Mouse (Mus musculus): ENCODE results near the gene Bmp4. TPM values are rescaled to one million over a fixed set of nuclear protein-coding genes. Genes with fewer than 3 reads are reported as not detected.

Bmp4 gene
- total RNA-seq (2021), result 1 to 10 TPM; 5.0 to 5.4 TPM
- long read RNA-seq, experiment 1, partial matches to known transcripts, result 0 of 4 reads
- long read RNA-seq, experiment 1, other reads (novel, unspliced or antisense), result 0 of 4 reads
- long read RNA-seq, experiment 2, partial matches to known transcripts, result 1 of 3 reads
- long read RNA-seq, experiment 2, other reads (novel, unspliced or antisense), result 1 of 3 reads

- Histone ChIP-seq H3K27ac (peak within 1 kb of the TSS; percentile 84), H3K4me3 (peak within 1 kb of the TSS; percentile 71)
- peak; percentile 78 for DNase-seq
- no peak for TF ChIP-seq CTCF (IDR thresholded peaks at IDR 0.05)
- intact Hi-C loops (cut with DNase I), result no loop called here
These were observed at the start of gene Bmp4 for GRCm38 (mm10) chr14:46390249-46390775. Bmp4 (minus strand) TSS chr14:46390669.

GRCm38 (mm10) chr14:46439461-46440048 lies 49.1 kb upstream of the Bmp4 start:
- no peak for TF ChIP-seq CTCF (IDR thresholded peaks at IDR 0.05)
- Histone ChIP-seq H3K27ac (no peak overlapping the region), H3K4me3 (no peak overlapping the region)
- intact Hi-C loops (cut with DNase I), result no loop called here
- no peak for DNase-seq

GRCm38 (mm10) chr14:46436471-46437090 lies 46.1 kb upstream of the Bmp4 start:
- H3K4me3 ChIP-seq, result no peak overlapping the region
- no peak overlapping the region for H3K27ac ChIP-seq
- TF ChIP-seq CTCF (IDR thresholded peaks at IDR 0.05), result no peak
- no peak for DNase-seq
- intact Hi-C loops (cut with DNase I), result no loop called here

GRCm38 (mm10) chr14:46430231-46430630 lies 39.8 kb upstream of the Bmp4 start:
- no peak overlapping the region for H3K27ac ChIP-seq
- no peak for DNase-seq
- H3K4me3 ChIP-seq, result no peak overlapping the region
- no peak for TF ChIP-seq CTCF (IDR thresholded peaks at IDR 0.05)
- intact Hi-C loops (cut with DNase I), result no loop called here

GRCm38 (mm10) chr14:46427251-46427650 lies 36.8 kb upstream of the Bmp4 start:
- Histone ChIP-seq H3K27ac (no peak overlapping the region), H3K4me3 (no peak overlapping the region)
- intact Hi-C loops (cut with DNase I), result no loop called here
- no peak for TF ChIP-seq CTCF (IDR thresholded peaks at IDR 0.05)
- DNase-seq, result no peak

- intact Hi-C loops (cut with DNase I), result no loop called here
- no peak for TF ChIP-seq CTCF (IDR thresholded peaks at IDR 0.05)
- no peak overlapping the region for H3K27ac ChIP-seq
- no peak overlapping the region for H3K4me3 ChIP-seq
- DNase-seq, result no peak
These were observed 31.4 kb upstream of the Bmp4 start for GRCm38 (mm10) chr14:46421823-46422222.

- Histone ChIP-seq H3K27ac (no peak overlapping the region), H3K4me3 (no peak overlapping the region)
- DNase-seq, result no peak
- intact Hi-C loops (cut with DNase I), result no loop called here
- TF ChIP-seq CTCF (IDR thresholded peaks at IDR 0.05), result no peak
These were observed 28.8 kb upstream of the Bmp4 start for GRCm38 (mm10) chr14:46419269-46419668.

GRCm38 (mm10) chr14:46418371-46419097 lies 28.1 kb upstream of the Bmp4 start:
- Histone ChIP-seq H3K4me3 (peak overlapping the region; percentile 30; the same call in 1 of the 2 replicates), H3K27ac (no peak overlapping the region)
- DNase-seq, result peak; percentile 62
- intact Hi-C loops (cut with DNase I), result no loop called here
- no peak for TF ChIP-seq CTCF (IDR thresholded peaks at IDR 0.05)

- TF ChIP-seq CTCF (IDR thresholded peaks at IDR 0.05), result no peak
- intact Hi-C loops (cut with DNase I), result no loop called here
- no peak overlapping the region for H3K4me3 ChIP-seq
- no peak for DNase-seq
- no peak overlapping the region for H3K27ac ChIP-seq
These were observed 22.1 kb upstream of the Bmp4 start for GRCm38 (mm10) chr14:46412497-46413000.

- DNase-seq, result no peak
- Histone ChIP-seq H3K4me3 (no peak overlapping the region), H3K27ac (no peak overlapping the region)
- no peak for TF ChIP-seq CTCF (IDR thresholded peaks at IDR 0.05)
- intact Hi-C loops (cut with DNase I), result no loop called here
These were observed 20.2 kb upstream of the Bmp4 start for GRCm38 (mm10) chr14:46410557-46411120.

GRCm38 (mm10) chr14:46409016-46409415 lies 18.5 kb upstream of the Bmp4 start:
- no peak overlapping the region for H3K27ac ChIP-seq
- TF ChIP-seq CTCF (IDR thresholded peaks at IDR 0.05), result no peak
- no peak for DNase-seq
- H3K4me3 ChIP-seq, result peak overlapping the region; percentile 24
- intact Hi-C loops (cut with DNase I), result no loop called here

GRCm38 (mm10) chr14:46408319-46408718 lies 17.9 kb upstream of the Bmp4 start:
- no peak for DNase-seq
- no peak for TF ChIP-seq CTCF (IDR thresholded peaks at IDR 0.05)
- intact Hi-C loops (cut with DNase I), result no loop called here

More at GRCm38 (mm10) chr14:46408319-46408718, 17.9 kb upstream of the Bmp4 start:
- Histone ChIP-seq H3K4me3 (no peak overlapping the region), H3K27ac (no peak overlapping the region)

Data from gastrocnemius, adult 2 months (tissue).